Mouse (Mus musculus) embryonic facial prominence, embryonic 15.5 days (tissue): Measurements from ENCODE around the gene Evi2. TPM values are rescaled to one million over a fixed set of nuclear protein-coding genes. Genes with fewer than 3 reads are reported as not detected.

Experiments
- ATAC-seq: fragments of 200-750 bp; cut with Nextera tagmentation; 2 replicates; pipeline ENCODE4 v1.8.0; 2017; ENCODE audit warnings: low read depth, moderate TSS enrichment; ENCODE audit not compliant: insufficient number of reproducible peaks, low FRiP score, low TSS enrichment
- H3K27ac ChIP-seq: fragments of 300-500 bp; sonication (generic); replicated peaks from 2 replicates; pipeline ENCODE4 v1.5.1; 2015; ENCODE audit warnings: mild to moderate bottlenecking, inconsistent platforms
- H3K27me3 ChIP-seq: fragments of 300-500 bp; sonication (generic); 2 replicates; pipeline ENCODE4 v1.6.1; 2015; ENCODE audit warnings: inconsistent platforms
- H3K36me3 ChIP-seq: fragments of 300-500 bp; sonication (generic); 2 replicates; pipeline ENCODE4 v1.6.1; 2015; ENCODE audit warnings: mild to moderate bottlenecking, inconsistent platforms
- H3K4me1 ChIP-seq: fragments of 300-500 bp; sonication (generic); 2 replicates; pipeline ENCODE4 v1.6.1; 2015; ENCODE audit warnings: inconsistent platforms
- H3K4me2 ChIP-seq: fragments of 300-500 bp; sonication (generic); replicated peaks from 2 replicates; pipeline ENCODE4 v1.6.1; 2015; ENCODE audit warnings: mild to moderate bottlenecking, inconsistent platforms
- H3K4me3 ChIP-seq: fragments of 300-500 bp; sonication (generic); replicated peaks from 2 replicates; pipeline ENCODE4 v1.5.1; 2015; ENCODE audit warnings: mild to moderate bottlenecking, inconsistent platforms
- H3K9ac ChIP-seq: fragments of 300-500 bp; sonication (generic); 2 replicates; pipeline ENCODE4 v1.6.1; 2015; ENCODE audit warnings: inconsistent platforms
- H3K9me3 ChIP-seq: fragments of 300-500 bp; sonication (generic); replicated peaks from 2 replicates; pipeline ENCODE4 v1.6.1; 2016; ENCODE audit warnings: inconsistent platforms
- WGBS: fragments of 180-500 bp; shearing (Covaris S2); methylation state at CpG from one replicate; pipeline ENCODE4 v1.1.7; 2015; 5-methylcytosine and 5-hydroxymethylcytosine counted together
- polyA plus RNA-seq: library from polyadenylated mRNA; unstranded; fragments of >200 nt; fragmentation: Nextera tagmentation; extraction: Ambion mirVana; gene quantifications from 2 replicates; pipeline ENCODE4 v1.2.1, GENCODE M21; 2015

Evi2 gene
- 0.64 and 0.80 TPM in 2 replicates for polyA plus RNA-seq

DNA sequence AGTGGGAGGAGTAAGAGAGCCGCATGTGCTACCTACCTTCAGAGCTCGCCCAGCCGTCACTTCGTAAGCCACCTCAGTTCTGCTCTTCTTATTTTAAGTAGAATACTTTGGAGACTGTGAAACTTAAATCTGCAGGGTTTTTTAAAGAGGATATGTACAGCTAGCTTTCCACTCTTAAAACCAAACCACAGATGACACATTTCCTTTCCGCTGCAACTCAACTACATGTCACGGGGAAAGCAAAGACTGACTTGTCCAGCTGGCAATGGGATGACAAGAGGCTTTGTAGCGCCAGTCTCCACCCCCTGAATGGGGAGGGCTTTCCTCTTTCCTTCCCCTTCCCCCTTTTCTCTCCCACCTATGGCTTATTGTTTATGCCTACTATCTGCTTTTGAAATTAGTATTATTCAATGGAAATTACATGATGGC is at the start of gene Evi2, which contains the start of gene Evi2a:
Gene Evi2, minus strand, starts transcription at position 257 of the 429 bp plus-strand sequence.
Gene Evi2a, minus strand, starts transcription at position 277 of the 429 bp plus-strand sequence.
- Histone ChIP-seq H3K4me1 (peaks cover 6% of the 10 kb centered on the region; the same call in 1 of the 2 replicates), H3K9me3 (no peaks in the 10 kb centered on the region), H3K4me2 (no peak within 1 kb of the TSS), H3K4me3 (no peak within 1 kb of the TSS), H3K9ac (no peak within 1 kb of the TSS), H3K27ac (no peak within 1 kb of the TSS), H3K36me3 (no peaks in the 10 kb centered on the region; the same call in 1 of the 2 replicates), H3K27me3 (no peaks in the 10 kb centered on the region)
- 75% methylated on average over 7 of the region's 7 CpGs for WGBS
- ATAC-seq = no peak

DNA sequence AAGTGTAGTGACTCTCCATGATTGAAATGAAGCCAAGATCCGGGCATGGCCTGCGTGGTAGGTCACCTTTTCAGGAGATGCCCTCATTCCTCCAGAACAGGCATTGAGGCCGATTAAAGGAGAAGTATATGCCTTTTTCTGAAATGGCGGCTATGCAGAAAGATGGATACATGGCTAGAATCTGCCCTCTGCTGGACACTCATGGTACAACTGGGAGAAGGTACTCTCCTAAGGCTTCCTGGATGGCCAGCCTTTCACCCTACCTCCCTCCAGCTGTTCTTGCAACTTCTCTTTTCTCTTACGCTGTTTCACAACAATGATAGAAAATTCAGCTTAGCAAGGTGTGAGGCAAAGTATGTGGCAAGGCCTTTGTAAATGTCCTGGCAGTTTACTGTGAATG is 47.4 kb upstream of the Evi2 start:
- H3K4me2 ChIP-seq = no peak overlapping the region
- no peak for ATAC-seq

DNA sequence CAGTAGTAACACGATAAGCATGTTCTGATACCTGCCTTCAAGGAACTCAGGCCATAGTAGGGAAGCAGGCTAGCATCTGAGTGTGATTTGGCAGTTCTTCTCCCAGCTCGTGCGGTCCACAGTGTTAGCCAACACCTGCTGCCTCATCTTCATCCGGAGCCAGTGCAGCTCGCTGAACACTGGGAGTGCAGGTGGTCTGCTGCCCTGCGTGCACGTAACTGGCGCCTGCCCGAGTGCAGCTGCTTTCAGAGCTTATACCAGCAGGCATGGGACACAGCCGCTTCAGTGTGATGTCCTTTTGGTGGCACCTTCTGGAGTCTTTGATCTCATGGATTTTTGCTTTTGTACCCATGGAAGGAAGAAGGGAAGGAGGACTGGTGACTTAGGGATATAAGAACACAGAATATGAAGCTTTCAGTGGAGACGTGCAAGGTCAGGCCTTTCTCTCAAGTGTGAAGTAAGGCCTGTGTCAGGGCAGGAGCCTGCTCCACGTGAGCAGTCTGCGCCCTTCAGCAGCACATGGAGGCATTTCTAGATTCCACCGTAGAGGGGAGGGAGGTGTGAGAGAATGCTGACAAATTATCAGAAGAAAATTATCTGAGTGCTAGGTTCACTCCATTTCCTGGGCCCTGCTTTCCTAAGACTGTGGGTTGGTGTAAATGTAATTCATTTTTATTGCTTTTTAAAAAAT is 45.1 kb upstream of the Evi2 start:
- H3K4me1 ChIP-seq = no peaks in the 10 kb centered on the region
- ATAC-seq = no peak
- no peak overlapping the region for H3K27ac ChIP-seq
- WGBS = 92% methylated on average over 14 of the region's 14 CpGs
- H3K4me3 ChIP-seq = no peak overlapping the region
- no peaks in the 10 kb centered on the region for H3K9me3 ChIP-seq
- peaks cover 48% of the 10 kb centered on the region for H3K36me3 ChIP-seq
- H3K4me2 ChIP-seq = no peak overlapping the region
- H3K27me3 ChIP-seq = no peaks in the 10 kb centered on the region
- H3K9ac ChIP-seq = no peak overlapping the region

More for the DNA sequence above, 47.4 kb upstream of the Evi2 start:
- Histone ChIP-seq H3K27me3 (no peaks in the 10 kb centered on the region), H3K9me3 (no peaks in the 10 kb centered on the region), H3K27ac (no peak overlapping the region), H3K4me1 (no peaks in the 10 kb centered on the region), H3K36me3 (peaks cover 29% of the 10 kb centered on the region), H3K4me3 (no peak overlapping the region), H3K9ac (no peak overlapping the region)
- WGBS = 38% methylated on average over 5 of the region's 5 CpGs

DNA sequence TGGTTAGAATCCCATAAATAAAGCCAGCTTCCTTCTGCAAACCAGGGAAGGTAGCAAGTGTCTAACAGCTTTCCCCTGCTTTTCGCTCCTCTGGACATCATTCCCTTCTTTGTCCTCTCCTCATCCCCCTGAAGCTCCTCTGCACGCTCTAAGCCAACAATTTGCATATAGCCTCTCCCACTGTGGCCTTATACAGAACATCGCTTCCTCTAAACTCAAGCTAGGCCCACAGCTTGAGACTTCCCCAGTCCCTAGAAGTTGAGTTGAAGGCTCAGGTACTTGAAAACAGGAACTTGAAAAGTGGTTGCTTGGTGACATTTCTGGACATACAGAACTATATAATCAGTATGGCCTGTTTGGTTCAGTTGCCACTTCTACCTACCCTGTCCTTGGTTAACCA is 43.4 kb upstream of the Evi2 start:
- Histone ChIP-seq H3K36me3 (peaks cover 53% of the 10 kb centered on the region), H3K27me3 (no peaks in the 10 kb centered on the region), H3K4me1 (no peaks in the 10 kb centered on the region), H3K9ac (no peak overlapping the region), H3K4me3 (no peak overlapping the region), H3K27ac (no peak overlapping the region), H3K4me2 (no peak overlapping the region), H3K9me3 (no peaks in the 10 kb centered on the region)
- ATAC-seq = no peak
- WGBS = 80% methylated on average over 3 of the region's 3 CpGs

DNA sequence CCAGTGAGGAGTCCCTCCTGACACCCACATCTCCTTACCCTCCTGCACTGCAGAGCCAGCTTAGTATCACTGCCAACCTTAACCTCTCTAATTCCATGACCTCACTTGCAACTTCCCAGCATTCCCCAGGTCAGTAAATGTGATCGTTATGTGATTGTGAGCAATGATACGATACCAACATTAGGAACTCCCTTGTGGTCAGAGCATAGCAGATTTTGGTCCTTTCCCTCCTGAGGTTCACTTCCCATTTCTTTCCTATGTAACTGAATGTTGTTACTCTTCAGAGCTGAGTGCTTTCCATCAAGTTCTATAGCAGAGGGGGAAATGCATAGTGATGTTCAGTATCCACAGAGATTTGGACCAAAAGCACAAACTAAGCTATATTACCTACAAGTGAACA is 39.9 kb upstream of the Evi2 start:
- Histone ChIP-seq H3K36me3 (peaks cover 62% of the 10 kb centered on the region), H3K9ac (no peak overlapping the region), H3K9me3 (no peaks in the 10 kb centered on the region), H3K27me3 (no peaks in the 10 kb centered on the region), H3K4me1 (no peaks in the 10 kb centered on the region), H3K4me2 (no peak overlapping the region), H3K4me3 (no peak overlapping the region), H3K27ac (no peak overlapping the region)
- ATAC-seq = no peak
- whole genome bisulfite sequencing = 87% methylated on average over 2 of the region's 2 CpGs

DNA sequence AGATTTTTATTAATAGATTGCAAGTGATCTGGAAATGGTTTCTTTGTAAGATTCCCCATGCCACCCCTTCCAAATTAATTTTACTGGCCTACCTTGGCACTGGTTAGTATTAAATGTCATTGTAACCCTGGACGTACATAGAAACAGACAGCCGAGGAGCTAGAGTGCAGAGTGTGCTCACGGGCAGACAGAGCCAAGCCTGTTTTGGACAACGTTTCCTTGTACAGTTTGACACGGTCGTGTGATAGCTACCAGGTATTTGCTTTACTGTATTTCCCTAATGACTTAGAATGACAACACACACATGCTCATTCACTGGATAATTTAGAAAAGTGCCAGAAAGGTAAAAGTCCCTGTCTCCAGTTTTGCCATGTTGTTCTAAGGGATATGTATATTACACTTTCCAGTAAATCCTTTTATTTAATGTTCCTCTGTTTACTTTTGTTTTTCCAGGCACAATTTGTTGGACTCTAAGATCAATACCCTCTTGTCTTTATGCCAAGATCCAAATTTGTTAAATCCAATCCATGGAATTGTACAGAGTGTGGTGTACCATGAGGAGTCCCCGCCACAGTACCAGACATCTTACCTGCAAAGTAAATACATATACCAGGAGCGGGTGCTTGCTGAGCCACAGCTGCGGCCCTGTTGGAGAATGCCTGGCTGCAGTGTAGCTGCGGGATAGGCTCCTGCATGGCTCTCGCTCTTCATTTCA is 38.0 kb upstream of the Evi2 start:
- no peaks in the 10 kb centered on the region for H3K4me1 ChIP-seq

DNA sequence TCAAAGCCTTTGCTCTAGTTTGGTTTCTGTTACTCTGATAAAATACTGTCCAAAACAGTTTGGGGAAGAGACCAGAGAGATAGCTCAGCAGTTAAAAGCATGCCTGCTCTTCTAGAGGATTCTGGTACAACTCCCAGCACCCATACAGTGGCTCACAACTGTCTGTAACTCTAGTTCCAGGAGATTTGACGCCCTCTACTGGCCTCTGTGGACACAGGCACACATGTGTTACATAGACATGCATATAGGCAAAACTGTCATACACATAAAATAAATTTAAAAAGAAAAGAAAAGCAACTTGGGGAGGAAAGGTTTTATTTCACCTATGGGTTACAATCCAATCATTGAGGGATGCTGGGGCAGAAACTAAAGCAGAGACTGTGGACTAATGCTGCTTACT is 36.6 kb upstream of the Evi2 start:
- Histone ChIP-seq H3K27ac (no peak overlapping the region), H3K9me3 (no peaks in the 10 kb centered on the region), H3K4me3 (no peak overlapping the region), H3K4me1 (no peaks in the 10 kb centered on the region), H3K27me3 (no peaks in the 10 kb centered on the region), H3K4me2 (no peak overlapping the region), H3K9ac (no peak overlapping the region), H3K36me3 (peaks cover 61% of the 10 kb centered on the region)
- 63% methylated on average over 1 of the region's 1 CpGs for WGBS
- no peak for ATAC-seq

More for the DNA sequence above, 38.0 kb upstream of the Evi2 start:
- Histone ChIP-seq H3K4me3 (no peak overlapping the region), H3K36me3 (peaks cover 61% of the 10 kb centered on the region), H3K4me2 (no peak overlapping the region), H3K9ac (no peak overlapping the region), H3K27me3 (no peaks in the 10 kb centered on the region), H3K27ac (no peak overlapping the region), H3K9me3 (no peaks in the 10 kb centered on the region)
- WGBS = 81% methylated on average over 11 of the region's 11 CpGs
- no peak for ATAC-seq

DNA sequence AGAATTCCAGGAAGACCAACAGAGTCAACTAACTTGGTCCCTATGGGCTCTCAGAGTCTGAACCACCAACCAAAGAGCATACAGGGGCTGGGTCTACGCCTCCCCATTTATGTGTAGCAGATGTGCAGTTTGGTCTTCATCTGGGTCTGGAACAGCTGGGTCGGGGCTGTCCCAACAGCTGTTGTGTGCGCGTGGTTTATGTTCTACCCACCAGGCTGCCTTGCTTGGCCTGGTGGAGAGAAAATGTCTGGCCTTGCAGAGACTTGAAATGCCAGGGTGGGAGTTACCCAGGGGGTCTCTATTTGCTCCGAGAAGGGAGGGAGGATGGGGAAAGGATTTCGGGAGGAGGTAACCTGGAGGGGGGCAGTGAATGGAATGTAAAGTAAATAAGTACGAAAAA is 33.1 kb upstream of the Evi2 start:
- no peak for ATAC-seq
- H3K27ac ChIP-seq = no peak overlapping the region
- H3K27me3 ChIP-seq = no peaks in the 10 kb centered on the region
- no peak overlapping the region for H3K4me2 ChIP-seq
- no peak overlapping the region for H3K9ac ChIP-seq
- WGBS = 64% methylated on average over 7 of the region's 7 CpGs
- H3K9me3 ChIP-seq = no peaks in the 10 kb centered on the region
- H3K36me3 ChIP-seq = peaks cover 62% of the 10 kb centered on the region
- no peak overlapping the region for H3K4me3 ChIP-seq
- H3K4me1 ChIP-seq = no peaks in the 10 kb centered on the region

DNA sequence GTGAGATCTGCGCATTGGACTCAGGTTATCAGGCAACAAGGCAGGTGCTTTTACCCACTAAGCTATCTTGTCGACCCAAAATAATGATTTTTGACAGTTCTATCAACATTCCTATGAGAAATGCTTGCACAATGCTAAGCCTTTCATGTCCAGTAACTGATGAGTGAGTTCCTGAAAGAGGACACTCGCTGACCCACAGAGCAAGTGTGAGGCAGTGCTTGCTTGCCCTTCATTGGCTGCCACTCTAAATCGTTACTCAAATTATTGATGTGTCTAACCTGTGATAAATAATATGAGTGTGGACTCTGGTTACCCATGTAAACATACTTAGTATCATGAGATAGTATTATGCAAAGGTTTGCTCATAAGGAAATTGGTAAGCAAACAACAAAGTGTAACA is 30.1 kb upstream of the Evi2 start:
- WGBS = 93% methylated on average over 4 of the region's 4 CpGs
- H3K36me3 ChIP-seq = peaks cover 58% of the 10 kb centered on the region
- no peak overlapping the region for H3K4me3 ChIP-seq
- no peak overlapping the region for H3K4me2 ChIP-seq
- H3K4me1 ChIP-seq = no peaks in the 10 kb centered on the region
- H3K27ac ChIP-seq = no peak overlapping the region
- H3K9me3 ChIP-seq = no peaks in the 10 kb centered on the region
- no peaks in the 10 kb centered on the region for H3K27me3 ChIP-seq
- ATAC-seq = no peak
- no peak overlapping the region for H3K9ac ChIP-seq

DNA sequence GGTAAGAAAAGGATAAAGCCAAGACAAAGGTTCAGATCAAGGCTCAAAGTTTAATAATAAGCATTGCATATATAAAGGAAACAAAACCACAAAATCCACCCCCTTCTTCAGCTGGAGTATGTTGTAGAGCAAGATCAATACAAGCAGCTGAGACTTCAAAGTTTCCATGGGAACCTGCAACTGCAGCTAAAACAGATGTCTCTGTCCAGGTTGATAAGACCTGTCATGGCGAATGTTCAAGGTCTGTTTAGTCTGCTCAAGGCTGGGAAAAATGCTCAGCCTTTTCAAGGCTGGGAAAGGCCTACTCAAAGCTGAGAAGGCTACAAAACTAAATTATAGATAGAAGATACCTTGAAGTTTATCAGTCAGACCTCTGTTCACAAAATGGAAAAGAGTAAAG is 22.2 kb upstream of the Evi2 start:
- WGBS = 71% methylated on average over 1 of the region's 1 CpGs
- no peak overlapping the region for H3K9ac ChIP-seq
- H3K4me3 ChIP-seq = no peak overlapping the region
- no peaks in the 10 kb centered on the region for H3K27me3 ChIP-seq
- peaks cover 71% of the 10 kb centered on the region for H3K36me3 ChIP-seq
- no peak overlapping the region for H3K27ac ChIP-seq
- no peak for ATAC-seq
- H3K9me3 ChIP-seq = no peaks in the 10 kb centered on the region
- H3K4me1 ChIP-seq = no peaks in the 10 kb centered on the region
- no peak overlapping the region for H3K4me2 ChIP-seq

DNA sequence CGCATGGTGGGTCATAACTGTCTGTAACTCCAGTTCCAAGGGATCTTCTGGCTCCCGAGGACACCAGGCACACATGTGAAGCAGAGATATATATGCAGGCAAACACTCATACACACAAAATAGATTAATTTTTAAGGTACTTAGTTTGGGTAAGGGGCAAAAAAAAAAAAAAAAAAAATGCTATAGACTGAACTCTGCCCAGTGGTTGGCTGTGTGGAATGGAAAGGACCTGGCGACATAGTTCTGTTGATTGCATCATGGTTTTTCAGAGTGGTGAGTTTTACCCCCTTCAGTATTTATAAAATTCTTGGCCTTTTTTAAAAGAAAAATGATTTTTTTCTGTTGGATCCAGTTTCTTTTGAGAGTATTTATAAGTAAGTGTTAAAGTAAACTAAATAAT is 5.9 kb upstream of the Evi2 start:
- H3K27me3 ChIP-seq = no peaks in the 10 kb centered on the region
- no peak overlapping the region for H3K27ac ChIP-seq
- H3K4me2 ChIP-seq = no peak overlapping the region
- peaks cover 25% of the 10 kb centered on the region for H3K36me3 ChIP-seq
- no peak for ATAC-seq
- peaks cover 6% of the 10 kb centered on the region; the same call in 1 of the 2 replicates for H3K4me1 ChIP-seq
- H3K4me3 ChIP-seq = no peak overlapping the region
- no peak overlapping the region for H3K9ac ChIP-seq
- no peaks in the 10 kb centered on the region for H3K9me3 ChIP-seq
- 95% methylated on average over 3 of the region's 3 CpGs for WGBS
